Mouse (Mus musculus): Measurements from ENCODE around the gene Msrb1.

- TF ChIP-seq CTCF (IDR thresholded peaks at IDR 0.05) (no peak), EP300 (IDR thresholded peaks at IDR 0.05) (no peak)
These were observed 28.5 kb upstream of the Msrb1 start for GRCm38 (mm10) chr17:24707801-24708425.
